Mouse (Mus musculus): ENCODE measurements around the gene Cdk14.

Cdk14 gene

GRCm38 (mm10) chr5:4758331-4759080 is 661.6 kb downstream of the Cdk14 start:
- in situ Hi-C loops (cut with MboI; ENCODE audit: unreplicated experiment in 2 of 2) = no loop called here

GRCm38 (mm10) chr5:4757902-4758301 is 662.2 kb downstream of the Cdk14 start, which contains the start of gene Fzd1:
Gene Fzd1 (minus strand): TSS chr5:4758035.
- in situ Hi-C loops (cut with MboI; ENCODE audit: unreplicated experiment in 2 of 2) = no loop called here

DNA sequence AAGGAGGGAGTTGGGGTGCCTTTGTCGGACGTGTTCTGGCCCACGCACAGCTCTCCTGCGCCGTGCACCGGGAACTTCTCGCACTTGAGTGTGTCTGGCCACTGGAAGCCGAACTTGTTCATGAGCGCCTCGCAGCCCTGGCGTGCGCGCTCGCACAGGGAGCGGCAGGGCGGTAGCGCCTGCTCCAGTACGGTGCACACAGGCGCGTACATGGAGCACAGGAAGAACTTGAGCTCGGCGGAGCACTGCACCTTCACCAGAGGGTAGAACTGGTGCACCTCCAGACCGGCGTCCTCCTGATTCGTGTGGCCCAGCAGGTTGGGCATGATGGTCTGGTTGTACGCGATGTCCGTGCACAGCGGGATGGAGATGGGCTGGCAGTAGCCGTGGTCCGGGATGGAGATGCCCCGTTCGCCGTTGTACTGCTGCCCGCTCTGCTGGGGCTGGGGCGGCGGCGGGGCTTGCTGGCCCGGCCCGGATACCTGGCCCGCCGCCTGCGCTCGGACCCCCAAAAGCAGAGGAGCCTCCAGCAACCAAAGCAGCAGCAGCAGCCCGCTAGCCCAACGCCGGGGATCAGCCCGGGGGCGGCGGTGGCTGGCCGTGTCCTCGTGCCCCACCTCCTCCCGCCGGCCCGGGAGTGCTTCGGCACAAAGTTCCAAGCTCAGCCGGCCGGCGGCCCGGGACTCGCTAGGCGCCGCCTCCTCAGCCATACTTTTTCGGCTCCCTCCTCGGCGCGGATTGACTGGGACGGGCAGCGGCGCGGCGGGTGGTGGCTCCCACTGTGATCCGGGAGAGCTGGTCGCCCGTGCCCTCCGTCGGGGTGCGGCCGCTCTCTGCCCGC is 663.0 kb downstream of the Cdk14 start:
- in situ Hi-C loops (cut with MboI; ENCODE audit: unreplicated experiment in 2 of 2) = no loop called here

- in situ Hi-C loops (cut with MboI; ENCODE audit: unreplicated experiment in 2 of 2) = no loop called here
These were observed 664.0 kb downstream of the Cdk14 start for GRCm38 (mm10) chr5:4756001-4756681.

- in situ Hi-C loops (cut with MboI; ENCODE audit: unreplicated experiment in 2 of 2) = no loop called here
These were observed 664.8 kb downstream of the Cdk14 start for GRCm38 (mm10) chr5:4755326-4755725.

GRCm38 (mm10) chr5:4754701-4755281 is 665.3 kb downstream of the Cdk14 start:
- in situ Hi-C loops (cut with MboI; ENCODE audit: unreplicated experiment in 2 of 2) = no loop called here
